Mouse (Mus musculus) forebrain, embryonic 10.5 days (tissue): ENCODE measurements at regions not wholly inside any gene's neighbourhood (a gene's known extent, or its start where the extent isn't known, plus 50 kb on each side); places are given as distances from the start of the nearest gene placed in this dataset.

Experiments used
- DNase-seq: peaks from one replicate; pipeline ENCODE4 v3.0.0-alpha.2; 2017; ENCODE audit warnings: low spot score; ENCODE audit errors: extremely low spot score
- H3K27ac ChIP-seq: fragments of 300-500 bp; sonication (generic); 2 replicates; pipeline ENCODE4 v1.5.1; 2016; ENCODE audit warnings: mild to moderate bottlenecking
- H3K27me3 ChIP-seq: fragments of 300-500 bp; sonication (generic); 2 replicates; pipeline ENCODE4 v1.6.1; 2016; ENCODE audit warnings: mild to moderate bottlenecking; ENCODE audit not compliant: poor library complexity, severe bottlenecking
- H3K36me3 ChIP-seq: fragments of 300-500 bp; sonication (generic); replicated peaks from 2 replicates; pipeline ENCODE4 v1.6.1; 2016; ENCODE audit warnings: mild to moderate bottlenecking, moderate library complexity
- H3K4me1 ChIP-seq: fragments of 300-500 bp; sonication (generic); 2 replicates; pipeline ENCODE4 v1.6.1; 2016
- H3K4me3 ChIP-seq: fragments of 300-500 bp; sonication (generic); 2 replicates; pipeline ENCODE4 v1.5.1; 2016; ENCODE audit warnings: mild to moderate bottlenecking, moderate library complexity
- H3K9me3 ChIP-seq: fragments of 300-500 bp; sonication (generic); 2 replicates; pipeline ENCODE4 v1.6.1; 2016; ENCODE audit warnings: mild to moderate bottlenecking, moderate library complexity
- WGBS: fragments of 180-500 bp; shearing (Covaris S2); methylation state at CpG from one replicate; pipeline ENCODE4 v1.1.7; 2016; 5-methylcytosine and 5-hydroxymethylcytosine counted together

DNA sequence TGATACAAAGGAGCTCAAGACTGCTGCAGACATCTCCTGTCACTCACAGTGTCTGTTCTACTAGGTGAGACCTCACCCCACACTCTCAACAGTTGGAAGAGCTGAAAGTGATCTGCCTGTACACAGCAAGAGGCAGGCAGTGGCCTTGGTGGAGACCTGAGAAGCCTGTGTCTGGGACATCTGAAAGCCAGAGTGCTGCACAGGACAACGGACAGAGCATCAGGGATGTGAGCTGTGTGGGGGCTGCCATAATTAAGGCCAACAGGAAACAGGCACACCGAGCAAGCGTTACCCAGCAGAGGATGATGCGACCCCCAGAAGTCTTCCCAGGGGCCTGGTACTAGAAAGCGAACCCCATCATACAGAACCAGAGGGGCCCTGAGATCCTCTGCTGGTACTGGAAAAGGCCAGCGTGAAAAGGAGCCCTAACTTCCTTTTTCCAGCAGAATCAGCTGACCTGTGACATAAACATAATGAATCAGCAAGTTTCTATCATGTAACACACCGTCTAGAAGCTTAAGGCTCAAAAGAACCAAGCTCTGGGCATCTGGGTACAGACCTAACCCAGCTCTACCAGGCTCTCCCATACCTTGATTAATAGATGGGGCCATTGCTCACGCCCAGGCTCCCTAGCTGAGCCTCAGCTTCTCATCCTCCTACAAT is 105.7 kb downstream of the Plxna1 start:
- H3K4me1 ChIP-seq, result 0 out of 2 replicates have a peak, but pooled peaks cover 3% of the 10 kb centered on the region
- no peak overlapping the region for H3K4me3 ChIP-seq
- no peaks in the 10 kb centered on the region for H3K36me3 ChIP-seq
- no peak overlapping the region for H3K27ac ChIP-seq
- 90% methylated on average over 8 of the region's 8 CpGs for WGBS
- DNase-seq, result no peak
- no peaks in the 10 kb centered on the region for H3K27me3 ChIP-seq
- no peaks in the 10 kb centered on the region for H3K9me3 ChIP-seq

DNA sequence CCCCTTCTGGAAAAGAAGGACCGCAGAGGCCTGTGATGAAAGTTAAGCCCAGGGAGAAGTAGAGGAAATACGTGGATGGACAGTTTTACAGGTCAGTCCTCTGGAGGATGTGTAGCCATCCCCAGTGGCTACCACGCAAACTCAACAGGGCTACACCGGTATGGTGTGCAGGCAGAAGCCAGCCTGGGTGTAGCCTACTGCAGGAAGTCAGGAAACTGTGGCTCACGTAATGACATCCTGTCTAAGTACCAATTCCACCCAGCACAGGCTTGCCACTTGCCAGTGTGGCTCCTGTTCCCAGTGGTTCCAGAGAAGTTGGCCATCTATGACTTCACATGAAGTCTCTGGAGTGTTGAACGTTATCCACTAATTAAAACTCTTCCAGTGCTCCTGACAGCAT is 105.0 kb downstream of the Plxna1 start:
- WGBS, result 90% methylated on average over 6 of the region's 6 CpGs

GRCm38 (mm10) chr6:89258140-89258539 is 104.3 kb downstream of the Plxna1 start:
- no peaks in the 10 kb centered on the region for H3K27me3 ChIP-seq
- H3K4me3 ChIP-seq, result no peak overlapping the region
- no peak for DNase-seq
- WGBS, result 80% methylated on average over 4 of the region's 4 CpGs
- no peaks in the 10 kb centered on the region for H3K9me3 ChIP-seq
- 0 out of 2 replicates have a peak, but pooled peaks cover 3% of the 10 kb centered on the region for H3K4me1 ChIP-seq
- no peaks in the 10 kb centered on the region for H3K36me3 ChIP-seq
- H3K27ac ChIP-seq, result no peak overlapping the region

More for the DNA sequence above, 105.0 kb downstream of the Plxna1 start:
- Histone ChIP-seq H3K27ac (no peak overlapping the region), H3K36me3 (no peaks in the 10 kb centered on the region), H3K9me3 (no peaks in the 10 kb centered on the region), H3K27me3 (no peaks in the 10 kb centered on the region), H3K4me1 (0 out of 2 replicates have a peak, but pooled peaks cover 3% of the 10 kb centered on the region), H3K4me3 (no peak overlapping the region)
- DNase-seq, result no peak

GRCm38 (mm10) chr6:89259406-89259994 is 102.9 kb downstream of the Plxna1 start:
- no peaks in the 10 kb centered on the region for H3K36me3 ChIP-seq
- 90% methylated on average over 11 of the region's 11 CpGs for WGBS
- DNase-seq, result no peak
- H3K4me1 ChIP-seq, result 0 out of 2 replicates have a peak, but pooled peaks cover 3% of the 10 kb centered on the region
- H3K27me3 ChIP-seq, result no peaks in the 10 kb centered on the region
- no peaks in the 10 kb centered on the region for H3K9me3 ChIP-seq
- no peak overlapping the region for H3K4me3 ChIP-seq
- H3K27ac ChIP-seq, result no peak overlapping the region

DNA sequence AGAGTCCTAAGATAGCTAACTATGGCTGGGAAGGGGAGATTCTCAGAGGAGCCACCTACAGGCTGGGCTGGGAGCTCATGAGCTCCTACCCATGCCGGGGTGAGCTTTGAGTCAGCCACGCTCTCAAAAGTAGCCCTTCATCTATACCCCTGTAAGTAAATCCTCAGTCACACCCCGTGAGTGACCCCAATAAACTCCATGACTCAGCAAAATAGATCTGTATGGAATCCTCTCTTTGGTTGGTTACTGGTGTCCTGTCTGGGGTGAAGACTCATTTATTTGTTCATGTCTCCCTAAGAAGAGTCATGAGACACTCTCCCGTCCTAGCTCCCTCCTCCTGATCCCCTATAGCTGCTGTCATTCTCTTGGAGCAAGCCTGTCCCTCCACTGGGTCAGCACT is 99.5 kb downstream of the Plxna1 start:
- DNase-seq, result no peak
- no peaks in the 10 kb centered on the region for H3K27me3 ChIP-seq
- 86% methylated on average over 4 of the region's 4 CpGs for WGBS
- H3K9me3 ChIP-seq, result no peaks in the 10 kb centered on the region
- H3K36me3 ChIP-seq, result no peaks in the 10 kb centered on the region
- H3K27ac ChIP-seq, result no peak overlapping the region
- H3K4me1 ChIP-seq, result no peaks in the 10 kb centered on the region
- H3K4me3 ChIP-seq, result no peak overlapping the region

- Histone ChIP-seq H3K4me1 (no peaks in the 10 kb centered on the region), H3K36me3 (no peaks in the 10 kb centered on the region), H3K27ac (no peak overlapping the region), H3K9me3 (no peaks in the 10 kb centered on the region), H3K27me3 (no peaks in the 10 kb centered on the region), H3K4me3 (no peak overlapping the region)
- DNase-seq, result no peak
- 86% methylated on average over 3 of the region's 3 CpGs for WGBS
Measured at GRCm38 (mm10) chr6:89265296-89265695, 97.1 kb downstream of the Plxna1 start.
